Mouse (Mus musculus) intestine, postnatal 0 days (tissue): Measurements from ENCODE around the gene Thsd1. TPM values are rescaled to one million over a fixed set of nuclear protein-coding genes. Genes with fewer than 3 reads are reported as not detected.

ENCODE experiments used
- ATAC-seq: fragments of 200-750 bp; cut with Nextera tagmentation; 2 replicates; pipeline ENCODE4 v1.8.0; 2017; ENCODE audit warnings: mild to moderate bottlenecking, moderate TSS enrichment, moderate library complexity
- H3K27ac ChIP-seq: fragments of 300-500 bp; sonication (generic); 2 replicates; pipeline ENCODE4 v1.5.1; 2014; ENCODE audit warnings: mild to moderate bottlenecking, low read depth, low read length, moderate library complexity
- H3K27me3 ChIP-seq: fragments of 300-500 bp; sonication (generic); replicated peaks from 2 replicates; pipeline ENCODE4 v1.6.1; 2014; ENCODE audit warnings: low read length, mixed read lengths; ENCODE audit not compliant: control insufficient read depth, insufficient read depth
- H3K36me3 ChIP-seq: fragments of 300-500 bp; sonication (generic); 2 replicates; pipeline ENCODE4 v1.6.1; 2014; ENCODE audit warnings: mild to moderate bottlenecking, moderate library complexity; ENCODE audit not compliant: control insufficient read depth, insufficient read depth
- H3K4me1 ChIP-seq: fragments of 300-500 bp; sonication (generic); replicated peaks from 2 replicates; pipeline ENCODE4 v1.6.1; 2014; ENCODE audit warnings: antibody characterized with exemption, low read length, mixed read lengths; ENCODE audit not compliant: control insufficient read depth, insufficient read depth
- H3K4me2 ChIP-seq: fragments of 300-500 bp; sonication (generic); replicated peaks from 2 replicates; pipeline ENCODE4 v1.6.1; 2014; ENCODE audit warnings: low read depth, mild to moderate bottlenecking, moderate library complexity
- H3K4me3 ChIP-seq: fragments of 300-500 bp; sonication (generic); 2 replicates; pipeline ENCODE4 v1.5.1; 2014; ENCODE audit warnings: low read depth, low read length
- H3K9ac ChIP-seq: fragments of 300-500 bp; sonication (generic); 2 replicates; pipeline ENCODE4 v1.6.1; 2014; ENCODE audit warnings: mild to moderate bottlenecking, low read depth, low read length
- H3K9me3 ChIP-seq: fragments of 300-500 bp; sonication (generic); 2 replicates; pipeline ENCODE4 v1.6.1; 2016; ENCODE audit warnings: mixed run types; ENCODE audit not compliant: control insufficient read depth
- CTCF ChIP-seq: sonication (generic); IDR thresholded peaks from 2 replicates; pipeline ENCODE4 v1.5.1; 2016; ENCODE audit warnings: low read depth, mild to moderate bottlenecking, control low read depth, antibody characterized with exemption, moderate library complexity
- WGBS: fragments of 180-500 bp; shearing (Covaris S2); extraction: QIAGEN DNeasy Blood & Tissue Kit; methylation state at CpG from one replicate; pipeline ENCODE4 v1.1.7; 2014; 5-methylcytosine and 5-hydroxymethylcytosine counted together
- polyA plus RNA-seq: library from polyadenylated mRNA; unstranded; fragments of >200 nt; fragmentation: Nextera tagmentation; extraction: Ambion mirVana; gene quantifications from 2 replicates; pipeline ENCODE4 v1.2.1, GENCODE M21; 2015

Thsd1 gene
- polyA plus RNA-seq, 1 experiment from 2014 or later, result 2.6 TPM

DNA sequence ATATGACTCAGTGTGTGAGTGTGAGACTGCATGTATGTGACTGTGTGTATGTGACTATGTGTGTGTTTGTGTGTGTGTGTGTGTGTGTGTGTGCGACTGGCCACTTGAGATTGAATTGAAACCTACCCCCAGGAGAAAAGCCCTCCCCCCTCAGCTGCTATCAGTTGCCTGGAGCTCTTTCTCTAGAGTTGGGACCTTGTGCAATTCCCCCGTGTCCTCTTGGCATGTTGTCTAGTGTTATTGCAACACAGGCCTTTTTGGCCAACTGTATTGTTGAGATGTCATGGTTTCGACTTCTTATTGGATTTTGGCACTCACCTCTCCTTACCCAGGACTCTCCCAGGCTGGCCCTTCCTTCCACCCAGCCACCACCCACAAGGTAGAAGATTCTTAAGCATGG lies 35.2 kb downstream of the Thsd1 start:
- Histone ChIP-seq H3K9me3 (no peaks in the 10 kb centered on the region), H3K4me2 (no peak overlapping the region), H3K4me3 (no peak overlapping the region), H3K27me3 (no peaks in the 10 kb centered on the region), H3K9ac (no peak overlapping the region), H3K27ac (no peak overlapping the region), H3K4me1 (no peaks in the 10 kb centered on the region), H3K36me3 (no peaks in the 10 kb centered on the region)
- no peak for ATAC-seq
- no peak for TF ChIP-seq CTCF
- 88% methylated on average over 3 of the region's 3 CpGs for WGBS

DNA sequence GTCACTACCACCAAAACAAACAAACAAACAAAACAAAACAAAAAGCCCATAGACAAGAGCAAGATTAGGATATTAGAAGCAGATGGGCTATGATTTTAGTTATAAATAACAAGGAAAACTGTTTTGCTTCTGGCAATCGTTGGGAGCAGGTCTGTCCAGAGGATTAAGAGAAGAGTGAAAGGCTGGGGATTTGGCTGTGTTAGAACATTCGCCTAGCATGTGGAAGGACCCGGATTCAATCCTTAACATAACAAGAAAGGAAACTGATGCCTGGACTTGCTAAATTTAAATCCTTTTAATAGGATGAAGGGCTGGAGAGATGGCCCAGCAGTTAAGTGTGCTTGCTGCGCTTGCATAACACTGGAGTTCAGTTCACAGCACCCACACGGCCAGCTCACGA lies 37.2 kb downstream of the Thsd1 start:
- no peak overlapping the region for H3K4me3 ChIP-seq
- TF ChIP-seq CTCF, result no peak
- 86% methylated on average over 6 of the region's 6 CpGs for WGBS
- no peaks in the 10 kb centered on the region for H3K27me3 ChIP-seq
- H3K36me3 ChIP-seq, result no peaks in the 10 kb centered on the region
- H3K4me1 ChIP-seq, result no peaks in the 10 kb centered on the region
- no peak overlapping the region for H3K27ac ChIP-seq
- H3K9ac ChIP-seq, result no peak overlapping the region
- ATAC-seq, result no peak
- H3K9me3 ChIP-seq, result no peaks in the 10 kb centered on the region
- H3K4me2 ChIP-seq, result no peak overlapping the region

DNA sequence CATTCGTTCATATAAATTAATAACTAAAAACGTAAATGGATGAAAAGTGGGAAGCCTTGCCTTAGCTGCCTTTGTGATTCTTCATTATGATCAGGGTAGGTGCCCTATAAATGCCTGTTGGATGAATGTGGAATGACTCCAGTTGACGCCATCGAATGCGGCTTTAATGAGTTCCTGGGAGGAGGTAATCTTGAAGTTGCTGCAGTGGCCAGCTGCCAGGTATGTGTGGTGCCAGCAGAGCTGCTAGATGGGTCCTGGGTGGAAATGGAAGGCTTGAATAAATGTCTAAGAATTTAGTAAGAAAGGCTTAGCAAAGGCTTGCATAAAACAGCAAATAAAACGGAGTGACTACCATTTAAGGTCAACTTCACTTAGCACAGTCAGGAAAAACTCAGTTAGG lies 37.7 kb downstream of the Thsd1 start:
- TF ChIP-seq CTCF, result no peak
- no peak overlapping the region for H3K27ac ChIP-seq
- no peaks in the 10 kb centered on the region for H3K4me1 ChIP-seq
- 86% methylated on average over 6 of the region's 6 CpGs for WGBS
- no peak overlapping the region for H3K4me2 ChIP-seq
- H3K36me3 ChIP-seq, result no peaks in the 10 kb centered on the region
- H3K9ac ChIP-seq, result no peak overlapping the region
- no peak overlapping the region for H3K4me3 ChIP-seq
- H3K9me3 ChIP-seq, result no peaks in the 10 kb centered on the region
- ATAC-seq, result no peak
- no peaks in the 10 kb centered on the region for H3K27me3 ChIP-seq

DNA sequence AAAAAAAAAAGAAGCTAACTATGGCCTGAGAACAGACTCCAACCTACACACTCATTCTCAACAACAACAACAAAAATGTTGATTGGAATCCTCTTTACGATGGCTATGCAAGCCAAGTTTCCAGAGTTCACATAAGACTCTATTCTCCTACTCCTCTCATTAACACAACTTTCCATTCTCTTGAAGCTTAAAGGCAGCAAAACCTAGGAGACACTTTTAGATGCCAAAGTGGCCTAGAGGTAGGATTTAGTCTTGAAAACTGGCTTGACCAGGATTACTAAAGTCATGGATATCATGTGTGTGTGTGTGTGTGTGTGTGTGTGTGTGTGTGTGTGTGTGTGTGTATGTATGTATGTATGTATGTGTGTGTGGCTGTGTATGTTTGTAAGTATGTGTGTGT lies 38.1 kb downstream of the Thsd1 start:
- H3K9ac ChIP-seq, result no peak overlapping the region
- no peaks in the 10 kb centered on the region for H3K9me3 ChIP-seq
- 81% methylated on average over 1 of the region's 1 CpGs for WGBS
- H3K27ac ChIP-seq, result no peak overlapping the region
- no peaks in the 10 kb centered on the region for H3K27me3 ChIP-seq
- no peak for TF ChIP-seq CTCF
- H3K36me3 ChIP-seq, result no peaks in the 10 kb centered on the region
- no peak for ATAC-seq
- no peaks in the 10 kb centered on the region for H3K4me1 ChIP-seq
- H3K4me3 ChIP-seq, result no peak overlapping the region
- no peak overlapping the region for H3K4me2 ChIP-seq

DNA sequence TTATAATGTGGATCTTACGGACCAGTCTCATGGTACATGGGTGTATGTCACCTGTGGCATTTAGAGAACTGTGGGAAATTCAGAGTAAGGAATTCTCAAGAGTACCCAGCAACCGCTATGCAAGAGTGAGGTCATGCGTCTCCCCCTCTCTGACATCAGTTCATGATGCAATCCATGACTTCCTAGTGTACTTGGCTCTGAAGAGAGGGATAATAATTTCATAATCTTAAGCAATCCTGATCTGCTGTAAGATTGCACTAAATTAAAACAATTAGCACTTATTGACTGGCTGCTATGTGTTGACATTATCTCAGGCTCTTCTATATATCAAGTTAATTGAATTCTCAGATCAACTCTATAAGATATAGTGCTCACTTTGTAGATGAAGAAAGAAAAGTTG lies 39.7 kb downstream of the Thsd1 start:
- Histone ChIP-seq H3K27ac (no peak overlapping the region), H3K4me2 (no peak overlapping the region), H3K9me3 (no peaks in the 10 kb centered on the region), H3K36me3 (no peaks in the 10 kb centered on the region), H3K27me3 (no peaks in the 10 kb centered on the region), H3K4me1 (no peaks in the 10 kb centered on the region), H3K9ac (no peak overlapping the region), H3K4me3 (no peak overlapping the region)
- no peak for ATAC-seq
- TF ChIP-seq CTCF, result no peak
- 91% methylated on average over 3 of the region's 3 CpGs for WGBS

DNA sequence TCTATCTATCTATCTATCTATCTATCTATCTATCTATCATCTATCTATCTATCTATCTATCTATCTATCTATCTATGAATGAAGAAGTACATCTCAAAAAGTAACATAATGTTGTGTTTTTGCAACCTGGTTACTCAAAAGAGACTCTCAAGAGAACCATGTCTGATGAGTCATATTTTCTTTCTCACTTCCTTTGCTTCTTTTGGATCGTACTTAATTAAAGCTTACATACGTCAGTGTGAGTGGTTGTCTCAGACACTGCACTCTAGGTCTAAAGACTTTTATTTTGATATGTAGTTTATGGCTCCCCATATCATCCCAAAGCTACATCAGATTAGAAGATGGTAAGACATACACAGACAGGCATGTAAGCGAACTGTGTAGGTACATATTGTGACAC lies 46.0 kb downstream of the Thsd1 start:
- no peak for TF ChIP-seq CTCF
- 74% methylated on average over 3 of the region's 3 CpGs for WGBS
- ATAC-seq, result no peak
- H3K9me3 ChIP-seq, result no peaks in the 10 kb centered on the region
- H3K27ac ChIP-seq, result no peak overlapping the region
- H3K27me3 ChIP-seq, result no peaks in the 10 kb centered on the region
- H3K36me3 ChIP-seq, result no peaks in the 10 kb centered on the region
- H3K9ac ChIP-seq, result no peak overlapping the region
- no peaks in the 10 kb centered on the region for H3K4me1 ChIP-seq
- no peak overlapping the region for H3K4me3 ChIP-seq
- no peak overlapping the region for H3K4me2 ChIP-seq

DNA sequence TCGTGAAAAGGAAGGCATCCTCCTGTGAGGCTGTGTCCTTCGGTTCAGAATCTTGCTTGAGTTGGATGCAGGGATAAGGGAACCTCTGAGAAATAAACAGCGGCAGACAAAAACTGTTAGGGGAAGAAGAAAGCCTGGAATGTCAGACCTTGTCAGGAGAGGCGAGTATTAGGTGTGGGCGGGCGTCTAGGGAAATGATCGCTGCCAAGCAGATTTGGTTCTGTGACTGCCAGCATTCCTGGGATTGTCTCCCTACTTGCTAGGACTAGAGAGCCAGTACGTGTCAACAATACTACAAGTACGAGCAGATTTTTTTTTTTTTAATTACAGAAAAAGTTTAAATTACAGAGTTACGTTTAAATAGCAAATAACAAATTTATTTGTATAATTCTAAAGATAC lies 47.5 kb downstream of the Thsd1 start:
- 63% methylated on average over 10 of the region's 10 CpGs for whole genome bisulfite sequencing

More for the DNA sequence above, 47.5 kb downstream of the Thsd1 start:
- Histone ChIP-seq H3K4me1 (no peaks in the 10 kb centered on the region), H3K27ac (no peak overlapping the region), H3K4me2 (no peak overlapping the region), H3K4me3 (no peak overlapping the region), H3K36me3 (no peaks in the 10 kb centered on the region), H3K9me3 (no peaks in the 10 kb centered on the region), H3K27me3 (no peaks in the 10 kb centered on the region), H3K9ac (no peak overlapping the region)
- no peak for ATAC-seq
- TF ChIP-seq CTCF, result no peak
